Mouse (Mus musculus): Measurements from ENCODE around the gene Brd7. TPM values are rescaled to one million over a fixed set of nuclear protein-coding genes. Genes with fewer than 3 reads are reported as not detected.

The Brd7 gene
- polyA plus RNA-seq, 1 experiment from 2014 or later: 67.1 TPM

DNA sequence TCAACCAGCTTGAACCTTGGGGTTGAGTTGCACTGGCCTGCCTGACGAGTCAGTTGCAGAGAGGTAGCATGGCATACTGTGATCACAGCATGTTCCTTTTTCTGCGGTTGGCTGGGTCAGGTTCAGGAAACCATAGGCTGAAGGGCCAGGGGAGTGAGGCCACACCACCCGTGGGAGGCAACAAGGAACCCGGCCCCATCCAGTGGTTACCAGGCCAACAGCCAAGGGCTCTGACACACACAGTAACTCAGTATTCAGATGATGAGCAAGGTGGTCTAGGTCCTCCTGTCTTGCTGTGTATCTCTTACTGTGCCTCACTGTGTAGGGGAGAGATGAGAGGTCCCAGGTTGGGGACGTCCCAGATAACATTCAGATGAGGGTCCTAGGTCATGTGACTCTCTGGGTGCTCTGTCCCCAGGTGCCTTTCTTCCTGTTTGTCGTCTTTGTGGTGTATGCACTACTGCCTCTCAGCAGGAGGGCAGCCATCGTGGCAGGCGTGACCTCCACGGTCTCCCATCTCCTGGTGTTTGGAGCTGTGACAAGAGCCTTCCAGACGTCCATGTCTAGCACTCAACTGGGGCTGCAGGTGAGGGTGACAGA, 52.6 kb downstream of the Brd7 start:
- Histone ChIP-seq H3K4me2 (no peak overlapping the region), H3K9ac (no peak overlapping the region), H3K27me3 (replicated peaks) (peaks cover 18% of the 10 kb centered on the region; the same call in 1 of the 2 replicates), H3K9me3 (no peaks in the 10 kb centered on the region), H3K4me1 (peaks cover 12% of the 10 kb centered on the region), H3K4me3 (no peak overlapping the region), H3K36me3 (no peaks in the 10 kb centered on the region), H3K27ac (replicated peaks) (no peak overlapping the region)
- no peak for ATAC-seq (ENCODE audit: extremely low read depth, insufficient number of reproducible peaks, low FRiP score, low TSS enrichment)
- 69% methylated on average over 10 of the region's 10 CpGs for WGBS

DNA sequence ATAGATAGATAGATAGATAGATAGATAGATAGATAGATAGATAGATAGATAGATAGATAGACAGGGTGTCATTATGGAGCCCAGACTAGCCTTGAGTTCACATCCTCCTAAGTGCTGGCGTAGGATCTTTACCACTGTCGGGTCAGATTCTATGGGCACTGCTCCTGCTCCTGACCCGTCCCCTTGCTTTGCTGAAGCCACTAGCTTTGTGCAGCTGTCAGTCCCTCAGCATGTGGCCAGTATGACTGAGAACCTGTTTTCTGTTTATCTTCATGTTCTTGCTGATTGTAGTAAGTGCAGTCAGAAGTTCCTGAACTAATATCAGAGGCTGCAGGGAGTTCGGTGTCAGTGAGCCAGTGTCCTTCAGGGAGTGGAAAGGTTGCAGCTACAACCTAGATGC, 54.3 kb downstream of the Brd7 start:
- Histone ChIP-seq H3K27ac (replicated peaks) (no peak overlapping the region), H3K4me3 (no peak overlapping the region), H3K4me2 (no peak overlapping the region), H3K4me1 (peaks cover 6% of the 10 kb centered on the region), H3K9me3 (no peaks in the 10 kb centered on the region), H3K27me3 (replicated peaks) (peaks cover 18% of the 10 kb centered on the region; the same call in 1 of the 2 replicates), H3K9ac (no peak overlapping the region), H3K36me3 (no peaks in the 10 kb centered on the region)
- WGBS: 65% methylated on average over 4 of the region's 4 CpGs
- no peak for ATAC-seq (ENCODE audit: extremely low read depth, insufficient number of reproducible peaks, low FRiP score, low TSS enrichment)

DNA sequence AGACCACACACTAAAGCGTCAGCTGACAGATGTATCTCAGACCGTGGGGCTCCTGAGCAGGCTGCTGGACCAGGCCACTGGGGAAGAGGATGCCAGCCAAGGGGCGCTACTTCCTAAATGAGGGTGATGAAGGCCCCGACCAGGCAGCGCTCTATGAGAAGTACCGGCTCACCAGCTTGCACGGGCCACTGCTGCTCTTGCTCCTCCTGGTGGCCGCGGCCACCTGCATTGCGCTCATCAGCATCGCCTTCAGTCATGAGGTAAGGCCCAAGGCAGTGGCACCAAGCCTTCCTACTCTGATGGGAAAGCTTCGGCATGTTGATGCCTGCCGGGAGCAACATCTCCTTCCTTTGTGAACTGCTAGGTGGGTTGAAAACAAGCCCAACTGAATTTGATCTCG, 55.5 kb downstream of the Brd7 start:
- 56% methylated on average over 14 of the region's 14 CpGs for WGBS
- H3K27ac ChIP-seq (replicated peaks): no peak overlapping the region
- H3K27me3 ChIP-seq (replicated peaks): peaks cover 18% of the 10 kb centered on the region; the same call in 1 of the 2 replicates
- H3K4me1 ChIP-seq: peaks cover 12% of the 10 kb centered on the region
- ATAC-seq (ENCODE audit: extremely low read depth, insufficient number of reproducible peaks, low FRiP score, low TSS enrichment): no peak
- H3K36me3 ChIP-seq: no peaks in the 10 kb centered on the region
- H3K4me2 ChIP-seq: no peak overlapping the region
- no peak overlapping the region for H3K4me3 ChIP-seq
- H3K9me3 ChIP-seq: no peaks in the 10 kb centered on the region
- no peak overlapping the region for H3K9ac ChIP-seq

DNA sequence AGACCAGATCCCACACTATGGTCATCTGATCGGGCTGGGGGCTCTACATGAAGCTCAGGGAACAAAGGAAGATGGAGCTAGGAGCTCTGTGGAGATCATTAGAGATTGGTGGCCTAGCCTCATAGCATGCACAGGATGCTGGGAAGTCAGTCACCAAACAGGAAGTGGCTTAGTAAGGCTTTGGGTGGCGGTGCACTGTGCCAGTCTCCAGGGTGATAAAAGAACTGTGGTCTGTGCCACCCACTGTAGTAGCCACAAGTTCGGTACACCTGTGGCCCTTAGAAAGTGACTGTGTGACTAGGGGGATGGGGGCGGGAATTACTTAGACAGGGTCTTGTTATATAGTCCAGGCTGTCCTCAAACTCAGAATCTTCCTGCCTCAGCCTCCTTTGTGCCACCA, 56.2 kb downstream of the Brd7 start:
- no peak overlapping the region for H3K4me2 ChIP-seq
- WGBS: 86% methylated on average over 4 of the region's 4 CpGs
- ATAC-seq (ENCODE audit: extremely low read depth, insufficient number of reproducible peaks, low FRiP score, low TSS enrichment): no peak

DNA sequence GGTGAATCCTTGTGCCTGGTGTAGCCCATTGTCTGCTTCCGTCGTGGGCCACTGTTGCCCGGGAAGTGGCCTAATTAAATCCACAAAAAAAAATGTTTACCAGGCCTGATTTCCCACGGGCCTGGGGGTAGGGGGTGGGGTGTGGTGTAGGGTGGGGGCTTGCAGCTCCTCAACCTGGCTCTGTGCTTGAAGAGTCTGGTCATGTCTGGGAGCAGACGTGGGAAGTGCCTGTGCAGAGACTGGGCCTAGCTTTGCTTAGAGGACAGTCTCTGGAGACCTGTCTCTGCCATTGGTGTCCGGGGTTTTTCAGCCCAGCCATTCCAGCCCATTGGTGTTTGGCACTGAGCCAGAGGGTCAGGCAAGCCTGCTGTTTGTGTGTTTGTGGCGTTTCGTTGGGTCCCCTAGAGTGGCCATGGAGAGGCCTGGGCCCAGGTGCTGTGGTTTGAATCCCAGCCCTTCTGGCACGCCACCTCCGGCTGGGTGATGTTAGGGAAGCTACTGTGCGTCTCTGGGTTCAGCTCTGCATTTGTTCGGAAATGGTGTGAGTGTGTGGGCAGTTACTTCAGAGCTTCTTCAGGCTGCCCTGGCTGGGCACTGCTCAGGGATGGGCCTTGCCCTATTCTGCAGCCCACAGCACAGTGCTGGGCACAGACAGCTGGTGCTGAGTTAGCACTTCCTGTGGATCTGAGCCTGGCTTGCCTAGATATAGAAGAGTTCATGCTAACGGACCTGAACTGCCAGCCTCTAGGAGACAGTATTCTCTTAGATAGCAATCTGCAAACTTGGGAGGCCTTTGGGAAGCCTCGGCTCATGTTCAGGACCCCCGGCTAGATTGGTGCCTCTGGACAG, 60.2 kb downstream of the Brd7 start:
- Histone ChIP-seq H3K27ac (replicated peaks) (no peak overlapping the region), H3K4me2 (peak overlapping the region; percentile 5; the same call in 1 of the 2 replicates), H3K9ac (0 out of 2 replicates have a peak overlapping the region, but pooled peaks have one; percentile 5), H3K9me3 (no peaks in the 10 kb centered on the region), H3K4me1 (peaks cover 45% of the 10 kb centered on the region), H3K4me3 (no peak overlapping the region), H3K27me3 (replicated peaks) (no peaks in the 10 kb centered on the region), H3K36me3 (no peaks in the 10 kb centered on the region)
- ATAC-seq (ENCODE audit: extremely low read depth, insufficient number of reproducible peaks, low FRiP score, low TSS enrichment): 0 out of 2 replicates have a peak, but pooled peaks have one; percentile 5
- WGBS: 71% methylated on average over 15 of the region's 15 CpGs

More for the DNA sequence above, 56.2 kb downstream of the Brd7 start:
- H3K9ac ChIP-seq: no peak overlapping the region
- H3K4me3 ChIP-seq: no peak overlapping the region
- no peaks in the 10 kb centered on the region for H3K9me3 ChIP-seq
- H3K27ac ChIP-seq (replicated peaks): no peak overlapping the region
- peaks cover 16% of the 10 kb centered on the region for H3K4me1 ChIP-seq
- no peaks in the 10 kb centered on the region for H3K36me3 ChIP-seq
- peaks cover 13% of the 10 kb centered on the region; the same call in 1 of the 2 replicates for H3K27me3 ChIP-seq (replicated peaks)

DNA sequence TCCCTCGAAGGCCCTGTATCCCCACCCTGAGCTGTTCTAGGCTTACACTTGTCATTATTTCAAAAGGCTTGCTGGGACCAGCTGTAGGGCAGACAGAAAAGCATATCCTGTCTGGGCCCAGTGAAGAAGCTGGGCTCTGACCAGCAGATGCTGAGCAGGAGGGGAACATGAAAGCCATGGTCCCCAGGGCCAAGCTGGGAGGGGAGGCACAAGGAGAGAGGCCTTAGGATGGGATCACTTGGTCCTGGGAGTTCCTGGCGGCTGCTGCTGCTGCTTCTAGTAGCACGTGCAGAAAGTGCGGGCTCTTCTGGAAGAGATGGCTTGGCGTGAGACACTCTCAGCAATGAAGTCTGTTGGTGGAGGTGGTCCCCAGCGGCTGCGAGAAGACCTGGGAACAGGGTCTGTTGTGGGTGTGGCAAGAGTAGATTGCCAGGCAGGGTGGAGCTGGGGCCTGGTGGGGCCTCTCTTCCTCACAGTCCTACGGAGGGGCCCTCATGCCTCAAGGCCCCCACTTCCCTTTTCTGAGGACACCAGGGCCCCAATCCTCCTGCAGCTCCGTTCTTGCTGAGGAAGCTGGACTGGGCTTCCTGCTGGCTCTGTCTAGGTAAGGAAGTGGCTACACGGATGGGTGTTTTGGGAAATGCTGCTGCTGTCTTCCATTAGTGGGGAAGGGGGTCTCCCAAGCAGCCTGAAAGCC, 61.9 kb downstream of the Brd7 start:
- Histone ChIP-seq H3K4me2 (peak overlapping the region; percentile 20; the same call in 1 of the 2 replicates), H3K36me3 (peaks cover 4% of the 10 kb centered on the region; the same call in 1 of the 2 replicates), H3K4me3 (peak overlapping the region; percentile 3; the same call in 1 of the 2 replicates), H3K27me3 (replicated peaks) (no peaks in the 10 kb centered on the region; the same call in 1 of the 2 replicates), H3K9ac (peak overlapping the region; percentile 44; the same call in 1 of the 2 replicates), H3K27ac (replicated peaks) (0 out of 2 replicates have a peak overlapping the region, but pooled peaks have one; percentile 21), H3K4me1 (peaks cover 46% of the 10 kb centered on the region), H3K9me3 (no peaks in the 10 kb centered on the region)
- ATAC-seq (ENCODE audit: extremely low read depth, insufficient number of reproducible peaks, low FRiP score, low TSS enrichment): no peak
- 61% methylated on average over 10 of the region's 10 CpGs for WGBS

DNA sequence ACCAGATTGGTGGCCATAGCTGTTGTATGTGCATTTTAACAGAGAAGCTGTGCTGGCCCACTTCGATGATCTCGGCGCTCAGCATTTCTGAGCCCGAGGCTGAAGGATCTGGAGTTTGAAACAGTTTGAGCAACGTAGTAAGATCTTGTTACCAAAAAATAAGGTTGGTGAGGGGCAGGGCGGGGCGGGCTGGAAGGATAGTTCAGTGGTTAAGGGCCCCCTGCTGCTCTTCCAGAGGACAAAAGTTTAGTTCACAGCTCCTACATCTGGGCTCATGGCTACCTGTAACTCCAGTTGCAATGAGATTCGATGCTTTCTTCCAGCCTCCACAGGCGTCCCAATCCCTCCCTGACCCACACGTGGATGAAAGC, 63.3 kb downstream of the Brd7 start:
- ATAC-seq (ENCODE audit: extremely low read depth, insufficient number of reproducible peaks, low FRiP score, low TSS enrichment): no peak
- no peaks in the 10 kb centered on the region; the same call in 1 of the 2 replicates for H3K27me3 ChIP-seq (replicated peaks)
- WGBS: 80% methylated on average over 10 of the region's 10 CpGs
- 0 out of 2 replicates have a peak overlapping the region, but pooled peaks have one; percentile 16 for H3K27ac ChIP-seq (replicated peaks)
- peaks cover 50% of the 10 kb centered on the region for H3K4me1 ChIP-seq
- no peak overlapping the region for H3K4me2 ChIP-seq
- no peaks in the 10 kb centered on the region for H3K9me3 ChIP-seq
- peaks cover 4% of the 10 kb centered on the region; the same call in 1 of the 2 replicates for H3K36me3 ChIP-seq
- no peak overlapping the region for H3K9ac ChIP-seq
- H3K4me3 ChIP-seq: no peak overlapping the region

DNA sequence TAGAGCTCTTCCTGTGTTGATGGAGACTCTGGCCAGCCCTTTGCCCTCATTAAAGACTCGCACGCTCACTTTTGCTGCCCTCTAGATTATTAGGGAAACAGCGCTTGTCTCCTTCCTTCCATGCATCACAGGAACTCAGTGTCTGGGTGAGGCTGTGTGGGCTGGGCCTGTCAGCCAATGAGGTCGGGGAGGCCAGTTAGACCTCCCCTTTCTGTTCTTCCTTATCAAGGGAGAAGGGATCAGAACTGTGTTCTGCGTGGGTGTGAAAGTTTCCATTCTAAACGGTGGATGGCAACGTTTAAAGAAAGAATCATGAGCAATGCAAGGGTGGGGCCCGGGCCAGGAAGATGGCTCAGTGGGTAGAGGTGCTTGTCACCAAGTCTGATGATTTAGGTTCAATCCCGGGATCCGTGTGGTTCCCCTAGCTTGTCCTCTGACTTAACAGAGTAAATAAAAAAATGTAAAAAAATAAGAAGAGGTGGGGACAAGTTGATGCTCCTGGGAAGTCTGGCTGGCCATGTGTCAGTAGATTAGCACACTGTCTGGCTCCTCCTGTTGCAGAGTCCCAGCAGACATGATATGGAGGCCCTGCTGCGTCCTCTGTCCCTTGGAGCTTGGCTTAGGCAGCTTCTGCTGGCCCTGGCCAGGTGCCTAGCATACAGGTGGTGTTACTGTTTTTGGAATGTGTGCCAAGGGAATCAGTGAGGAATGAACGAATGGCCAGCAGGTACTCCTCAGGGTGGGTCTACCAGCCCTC, 63.8 kb downstream of the Brd7 start:
- Histone ChIP-seq H3K27me3 (replicated peaks) (no peaks in the 10 kb centered on the region; the same call in 1 of the 2 replicates), H3K27ac (replicated peaks) (0 out of 2 replicates have a peak overlapping the region, but pooled peaks have one; percentile 16), H3K9ac (no peak overlapping the region), H3K9me3 (no peaks in the 10 kb centered on the region), H3K36me3 (peaks cover 4% of the 10 kb centered on the region; the same call in 1 of the 2 replicates), H3K4me3 (no peak overlapping the region), H3K4me1 (peaks cover 50% of the 10 kb centered on the region), H3K4me2 (no peak overlapping the region)
- no peak; the same call in 1 of the 2 replicates for ATAC-seq (ENCODE audit: extremely low read depth, insufficient number of reproducible peaks, low FRiP score, low TSS enrichment)
- WGBS: 31% methylated on average over 12 of the region's 12 CpGs

DNA sequence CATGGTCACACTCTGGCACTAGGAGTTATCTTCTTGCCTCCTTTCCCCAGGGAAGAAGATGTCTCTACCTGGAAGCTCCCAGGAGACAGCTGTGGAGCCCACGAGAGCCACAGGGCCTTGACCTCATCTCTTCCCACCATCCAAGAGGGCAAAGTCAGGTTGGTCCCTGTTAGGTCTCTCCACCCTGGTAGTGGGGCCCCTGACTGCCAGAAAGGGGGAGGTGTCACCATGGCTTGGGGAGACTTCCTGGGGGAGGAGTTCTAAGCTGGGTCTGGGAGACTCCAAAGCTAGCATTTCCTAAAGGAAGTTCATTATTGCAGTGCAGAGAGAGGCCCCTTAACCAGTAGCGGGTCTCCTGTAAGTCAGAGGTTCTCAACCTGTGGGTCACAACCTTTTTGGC, 67.0 kb downstream of the Brd7 start:
- no peak for ATAC-seq (ENCODE audit: extremely low read depth, insufficient number of reproducible peaks, low FRiP score, low TSS enrichment)
- no peak overlapping the region for H3K9ac ChIP-seq
- no peaks in the 10 kb centered on the region for H3K9me3 ChIP-seq
- H3K27me3 ChIP-seq (replicated peaks): no peaks in the 10 kb centered on the region; the same call in 1 of the 2 replicates
- H3K4me1 ChIP-seq: peaks cover 31% of the 10 kb centered on the region
- no peak overlapping the region for H3K4me2 ChIP-seq
- peaks cover 4% of the 10 kb centered on the region; the same call in 1 of the 2 replicates for H3K36me3 ChIP-seq
- 75% methylated on average over 2 of the region's 2 CpGs for WGBS
- H3K27ac ChIP-seq (replicated peaks): no peak overlapping the region
- no peak overlapping the region for H3K4me3 ChIP-seq

DNA sequence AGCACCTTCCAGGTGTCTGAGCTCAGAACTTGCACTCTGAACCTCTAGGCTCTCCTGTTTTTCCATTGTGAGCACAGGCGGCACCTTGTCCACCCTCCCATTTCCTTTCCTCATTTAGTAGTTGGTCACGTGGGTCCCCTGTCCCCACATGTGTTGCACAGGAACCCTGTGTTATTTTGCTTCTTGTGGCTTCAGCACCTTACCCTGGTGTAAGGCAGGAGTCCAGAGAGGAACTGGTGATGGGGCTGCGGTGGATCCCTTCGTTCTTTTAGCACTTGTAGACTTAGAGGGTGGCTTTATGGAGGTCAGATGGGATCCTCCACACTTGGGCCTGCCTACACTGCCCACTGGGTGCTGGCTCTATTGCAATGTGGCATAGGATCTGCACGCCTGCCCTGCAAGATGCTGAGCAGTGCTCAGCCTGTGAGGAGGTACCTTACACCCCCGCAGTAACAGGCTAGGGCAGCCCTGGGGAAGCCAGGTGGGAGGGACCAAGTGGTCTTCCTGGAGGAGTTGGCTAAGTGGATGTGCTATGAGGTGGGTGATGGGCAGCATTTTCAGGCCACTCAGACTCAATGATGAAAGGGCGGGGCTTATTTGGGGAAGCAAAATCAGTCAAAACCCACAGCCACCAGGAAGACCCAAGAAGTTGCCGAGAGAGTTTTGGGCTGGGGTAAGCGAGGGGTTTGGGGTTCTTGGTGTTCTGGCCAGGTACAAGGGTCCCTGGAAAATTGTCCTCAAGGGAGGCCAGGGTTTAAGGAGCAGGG, 68.2 kb downstream of the Brd7 start:
- H3K4me3 ChIP-seq: no peak overlapping the region
- ATAC-seq (ENCODE audit: extremely low read depth, insufficient number of reproducible peaks, low FRiP score, low TSS enrichment): no peak
- H3K36me3 ChIP-seq: peaks cover 4% of the 10 kb centered on the region; the same call in 1 of the 2 replicates
- WGBS: 84% methylated on average over 9 of the region's 9 CpGs
- H3K27ac ChIP-seq (replicated peaks): no peak overlapping the region
- H3K9me3 ChIP-seq: no peaks in the 10 kb centered on the region
- H3K4me1 ChIP-seq: peaks cover 23% of the 10 kb centered on the region
- no peak overlapping the region for H3K9ac ChIP-seq
- no peaks in the 10 kb centered on the region; the same call in 1 of the 2 replicates for H3K27me3 ChIP-seq (replicated peaks)
- H3K4me2 ChIP-seq: no peak overlapping the region
